Mouse (Mus musculus) adrenal gland, postnatal 36 days (tissue): Measurements from ENCODE around the gene Plcb3. TPM values are rescaled to one million over a fixed set of nuclear protein-coding genes. Genes with fewer than 3 reads are reported as not detected.
"Not testable (repeated sequence)": the region's sequence is repeated elsewhere in the genome, so short reads cannot be mapped to it uniquely, and the experiment has no call there.

Experiments
- DNase-seq, 2 experiments: peaks; one replicate each; pipeline ENCODE4 v3.0.0; 2021; ENCODE audit warnings: mixed read lengths in 1 of 2
- total RNA-seq, 2 experiments: library from RNA; stranded (reverse); gene quantifications; 2 replicates each; pipeline ENCODE4 v1.2.3; 2021

Gene Plcb3
- total RNA-seq, 2 experiments from 2014 or later: 41.8 to 44.5 TPM

GRCm38 (mm10) chr19:6991166-6991565 is 14.9 kb upstream of the Plcb3 start:
- not testable (repeated sequence) for DNase-seq

GRCm38 (mm10) chr19:6990712-6991111 is 14.4 kb upstream of the Plcb3 start:
- DNase-seq: no peak

- DNase-seq: no peak
These were observed 13.0 kb upstream of the Plcb3 start for GRCm38 (mm10) chr19:6989251-6989650.

- no peak for DNase-seq
These were observed 11.6 kb upstream of the Plcb3 start for GRCm38 (mm10) chr19:6987904-6988285.

- DNase-seq: peak; percentile 84 to 91
These were observed 11.0 kb upstream of the Plcb3 start, which contains the start of gene Vegfb for GRCm38 (mm10) chr19:6987061-6987903. Gene Vegfb (minus strand): TSS chr19:6987651.

GRCm38 (mm10) chr19:6985951-6986708 is 9.9 kb upstream of the Plcb3 start:
- no peak for DNase-seq

GRCm38 (mm10) chr19:6985300-6985699 is 9.0 kb upstream of the Plcb3 start:
- DNase-seq: no peak

- DNase-seq: no peak
These were observed 7.4 kb upstream of the Plcb3 start for GRCm38 (mm10) chr19:6983621-6984020.

- no peak for DNase-seq
These were observed 5.2 kb upstream of the Plcb3 start for GRCm38 (mm10) chr19:6981465-6981864.

- peak; percentile 99 for DNase-seq
These were observed 4.3 kb upstream of the Plcb3 start, which contains the start of gene Fkbp2 for GRCm38 (mm10) chr19:6980381-6981093. Gene Fkbp2 (minus strand): TSS chr19:6980501.

GRCm38 (mm10) chr19:6979486-6980380 is 3.5 kb upstream of the Plcb3 start:
- peak; percentile 100 for DNase-seq

GRCm38 (mm10) chr19:6979001-6979479 is 2.8 kb upstream of the Plcb3 start:
- peak; percentile 53 to 73 for DNase-seq

- DNase-seq: no peak
These were observed 2.3 kb upstream of the Plcb3 start for GRCm38 (mm10) chr19:6978639-6978974.

- no peak for DNase-seq
These were observed 1.7 kb upstream of the Plcb3 start for GRCm38 (mm10) chr19:6977759-6978638.

- DNase-seq: peak; percentile 84 to 93
These were observed 1.8 kb downstream of the Plcb3 start, which contains the start of gene Ppp1r14b for GRCm38 (mm10) chr19:6974211-6975205. Gene Ppp1r14b (plus strand): TSS chr19:6974968.

- DNase-seq: no peak
These were observed 2.6 kb downstream of the Plcb3 start for GRCm38 (mm10) chr19:6973581-6974190.

- no peak for DNase-seq
These were observed 3.9 kb downstream of the Plcb3 start for GRCm38 (mm10) chr19:6972247-6972917.

- no peak for DNase-seq
These were observed 4.6 kb downstream of the Plcb3 start for GRCm38 (mm10) chr19:6971644-6972043.
